Mouse (Mus musculus) MEL (cell line): ENCODE measurements around the gene Atpaf1. TPM values are rescaled to one million over a fixed set of nuclear protein-coding genes. Genes with fewer than 3 reads are reported as not detected.

Source experiments
- DNase-seq: peaks from one replicate; pipeline ENCODE4 v3.0.0; 2011; ENCODE audit warnings: low read depth, low spot score
- H3K27ac ChIP-seq: 2 replicates; pipeline ENCODE4 v1.5.1; 2012; ENCODE audit warnings: low read depth, mild to moderate bottlenecking, control low read depth, low read length, moderate library complexity; ENCODE audit not compliant: control insufficient read depth
- H3K27me3 ChIP-seq, 2 experiments: fragments of 150-350 bp in 1 of 2; sonication (generic) in 1 of 2; 2 replicates each; pipeline ENCODE4 v1.6.1; 2012; ENCODE audit warnings: low read length in 2 of 2, mild to moderate bottlenecking in 2 of 2, improper control_type of control experiment in 1 of 2, moderate library complexity in 1 of 2; ENCODE audit not compliant: insufficient read depth in 2 of 2, control insufficient read depth in 1 of 2
- H3K36me3 ChIP-seq, 2 experiments: 2 replicates each; pipeline ENCODE4 v1.6.1; 2012 to 2014; ENCODE audit warnings: low read length in 2 of 2, improper control_type of control experiment in 1 of 2, inconsistent platforms in 1 of 2, mild to moderate bottlenecking in 1 of 2; ENCODE audit not compliant: insufficient read depth in 2 of 2, control insufficient read depth in 1 of 2
- H3K4me1 ChIP-seq, 2 experiments: fragments of 150-350 bp in 1 of 2; sonication (generic) in 1 of 2; 2 replicates each; pipeline ENCODE4 v1.6.1; 2012; ENCODE audit warnings: low read length in 2 of 2, improper control_type of control experiment in 1 of 2, mild to moderate bottlenecking in 1 of 2; ENCODE audit not compliant: insufficient read depth in 2 of 2, control insufficient read depth in 1 of 2
- H3K4me3 ChIP-seq, 2 experiments: fragments of 150-350 bp in 1 of 2; sonication (generic) in 1 of 2; 2 replicates each; pipeline ENCODE4 v1.5.1; 2012; ENCODE audit warnings: low read depth in 2 of 2, low read length in 2 of 2, mild to moderate bottlenecking in 2 of 2, moderate library complexity in 2 of 2, control low read depth in 1 of 2, improper control_type of control experiment in 1 of 2; ENCODE audit not compliant: control insufficient read depth in 1 of 2, insufficient read depth in 1 of 2
- H3K79me2 ChIP-seq: 2 replicates; pipeline ENCODE4 v1.6.1; 2012; ENCODE audit warnings: mild to moderate bottlenecking, low read length, moderate library complexity; ENCODE audit not compliant: control insufficient read depth, poor library complexity, insufficient read depth
- H3K9ac ChIP-seq: 2 replicates; pipeline ENCODE4 v1.6.1; 2012; ENCODE audit warnings: low read depth, mild to moderate bottlenecking, control low read depth, low read length, moderate library complexity; ENCODE audit not compliant: control insufficient read depth, poor library complexity, severe bottlenecking
- H3K9me3 ChIP-seq: fragments of 150-350 bp; sonication (generic); replicated peaks from 2 replicates; pipeline ENCODE4 v1.6.1; 2012; ENCODE audit warnings: mild to moderate bottlenecking, low read length, improper control_type of control experiment, moderate library complexity; ENCODE audit not compliant: insufficient read depth
- CTCF ChIP-seq, 3 experiments: IDR thresholded peaks in 2 of 3; conservative IDR thresholded peaks in 1 of 3; 2 replicates each; pipeline ENCODE4 v1.5.1; 2011 to 2012; ENCODE audit warnings: low read length in 3 of 3, low read depth in 2 of 3, mild to moderate bottlenecking in 2 of 3, improper control_type of control experiment in 1 of 3, inconsistent platforms in 1 of 3, mixed read lengths in 1 of 3, moderate library complexity in 1 of 3; ENCODE audit not compliant: control insufficient read depth in 1 of 3, insufficient read depth in 1 of 3, poor library complexity in 1 of 3, severe bottlenecking in 1 of 3
- E2F4 ChIP-seq: IDR thresholded peaks from 2 replicates; pipeline ENCODE4 v1.6.1; 2011; ENCODE audit warnings: low read depth, low read length, improper control_type of control experiment, borderline replicate concordance
- EP300 ChIP-seq, 2 experiments: IDR thresholded peaks; 2 replicates each; pipeline ENCODE4 v1.6.1; 2011; ENCODE audit warnings: improper control_type of control experiment in 2 of 2, low read length in 2 of 2, low read depth in 1 of 2, mild to moderate bottlenecking in 1 of 2
- ETS1 ChIP-seq: IDR thresholded peaks from 2 replicates; pipeline ENCODE4 v1.6.1; 2012; ENCODE audit warnings: low read depth, mild to moderate bottlenecking, inconsistent platforms, low read length, improper control_type of control experiment, moderate library complexity
- GATA1 ChIP-seq: IDR thresholded peaks from 2 replicates; pipeline ENCODE4 v1.6.1; 2011; ENCODE audit warnings: low read depth, low read length, improper control_type of control experiment
- HCFC1 ChIP-seq: IDR thresholded peaks from 2 replicates; pipeline ENCODE4 v1.6.1; 2012; ENCODE audit warnings: low read depth, mild to moderate bottlenecking, inconsistent platforms, low read length, improper control_type of control experiment, moderate library complexity
- KAT2A ChIP-seq: conservative IDR thresholded peaks from 2 replicates; pipeline ENCODE4 v1.6.1; 2012; ENCODE audit warnings: low read depth, low read length, improper control_type of control experiment, inconsistent platforms
- MAFK ChIP-seq: IDR thresholded peaks from 2 replicates; pipeline ENCODE4 v1.6.1; 2011; ENCODE audit warnings: low read depth, mild to moderate bottlenecking, low read length, improper control_type of control experiment, borderline replicate concordance
- MAZ ChIP-seq: IDR thresholded peaks from 2 replicates; pipeline ENCODE4 v1.6.1; 2012; ENCODE audit warnings: low read depth, mild to moderate bottlenecking, inconsistent platforms, low read length, improper control_type of control experiment
- MXI1 ChIP-seq: IDR thresholded peaks from 2 replicates; pipeline ENCODE4 v1.6.1; 2011; ENCODE audit warnings: mild to moderate bottlenecking, low read depth, low read length, improper control_type of control experiment
- MYB ChIP-seq: IDR thresholded peaks from 2 replicates; pipeline ENCODE4 v1.6.1; 2011; ENCODE audit warnings: mild to moderate bottlenecking, low read depth, low read length, improper control_type of control experiment
- NELFE ChIP-seq: IDR thresholded peaks from 2 replicates; pipeline ENCODE4 v1.6.1; 2011; ENCODE audit warnings: low read depth, low read length, improper control_type of control experiment
- NRF1 ChIP-seq: IDR thresholded peaks from 2 replicates; pipeline ENCODE4 v1.6.1; 2014; ENCODE audit warnings: low read depth, mild to moderate bottlenecking, inconsistent platforms, low read length, improper control_type of control experiment, moderate library complexity; ENCODE audit not compliant: poor library complexity, insufficient read depth, severe bottlenecking
- RAD21 ChIP-seq: IDR thresholded peaks from 2 replicates; pipeline ENCODE4 v1.6.1; 2011; ENCODE audit warnings: mild to moderate bottlenecking, low read depth, low read length, improper control_type of control experiment
- RCOR1 ChIP-seq: IDR thresholded peaks from 2 replicates; pipeline ENCODE4 v1.6.1; 2012; ENCODE audit warnings: low read depth, mild to moderate bottlenecking, inconsistent platforms, low read length, improper control_type of control experiment
- SIN3A ChIP-seq: IDR thresholded peaks from 2 replicates; pipeline ENCODE4 v1.6.1; 2012; ENCODE audit warnings: low read length, improper control_type of control experiment, inconsistent platforms
- TAL1 ChIP-seq: IDR thresholded peaks from 2 replicates; pipeline ENCODE4 v1.6.1; 2012; ENCODE audit warnings: mild to moderate bottlenecking, inconsistent platforms, low read length, moderate library complexity, mixed read lengths
- TBP ChIP-seq: IDR thresholded peaks from 2 replicates; pipeline ENCODE4 v1.8.0; 2011; ENCODE audit warnings: low read depth, low read length, improper control_type of control experiment
- UBTF ChIP-seq: IDR thresholded peaks from 2 replicates; pipeline ENCODE4 v1.6.1; 2012; ENCODE audit warnings: low read depth, mild to moderate bottlenecking, inconsistent platforms, low read length, improper control_type of control experiment, moderate library complexity, borderline replicate concordance; ENCODE audit not compliant: insufficient read depth
- USF1 ChIP-seq: IDR thresholded peaks from 2 replicates; pipeline ENCODE4 v1.6.1; 2014; ENCODE audit warnings: low read depth, mild to moderate bottlenecking, inconsistent platforms, low read length, improper control_type of control experiment, moderate library complexity
- USF2 ChIP-seq, 2 experiments: IDR thresholded peaks; 2 replicates each; pipeline ENCODE4 v1.6.1; 2011 to 2012; ENCODE audit warnings: improper control_type of control experiment in 2 of 2, low read length in 2 of 2, borderline replicate concordance in 1 of 2, inconsistent platforms in 1 of 2, low read depth in 1 of 2, mild to moderate bottlenecking in 1 of 2; ENCODE audit not compliant: insufficient read depth in 1 of 2
- ZKSCAN1 ChIP-seq: IDR thresholded peaks from 2 replicates; pipeline ENCODE4 v1.6.1; 2012; ENCODE audit warnings: low read depth, mild to moderate bottlenecking, inconsistent platforms, low read length, improper control_type of control experiment, moderate library complexity
- ZMIZ1 ChIP-seq: IDR thresholded peaks from 2 replicates; pipeline ENCODE4 v1.6.1; 2012; ENCODE audit warnings: low read depth, mild to moderate bottlenecking, inconsistent platforms, low read length, improper control_type of control experiment, moderate library complexity
- ZNF384 ChIP-seq: IDR thresholded peaks from 2 replicates; pipeline ENCODE4 v1.6.1; 2012; ENCODE audit warnings: low read depth, mild to moderate bottlenecking, inconsistent platforms, low read length, improper control_type of control experiment
- polyA plus RNA-seq, 2 experiments: library from polyadenylated mRNA; stranded (reverse) in 1 of 2; unstranded in 1 of 2; fragments of >175 nt in 1 of 2; fragments of >200 nt in 1 of 2; gene quantifications; 2 replicates each; pipeline versions ENCODE4 v1.2.1 to v1.2.4; 2012; ENCODE audit warnings: low replicate concordance in 2 of 2, low read depth in 1 of 2; ENCODE audit not compliant: insufficient read length in 2 of 2, insufficient read depth in 1 of 2, missing spikeins in 1 of 2
- total RNA-seq: library from RNA; depleted of rRNA; stranded (reverse); fragments of 300-350 nt; gene quantifications from 2 replicates; pipeline ENCODE4 v1.2.3, GENCODE M21; 2012

Atpaf1 gene
- total and polyA plus RNA-seq, 3 experiments: 23.4 to 24.5 TPM; not detected in 1

- no peaks in the 10 kb centered on the region for H3K9me3 ChIP-seq
- TF ChIP-seq ZNF384 (no peak), TBP (no peak), NELFE (no peak), KAT2A (no peak), SIN3A (no peak), GATA1 (no peak), USF1 (no peak), RCOR1 (no peak), RAD21 (no peak), CTCF (IDR thresholded peaks at IDR 0.05 in 2 of 3, conservative IDR thresholded peaks at IDR 0.05 in 1 of 3; ENCODE audit: control insufficient read depth in 1 of 3, insufficient read depth in 1 of 3, low read depth in 2 of 3, low read length in 3 of 3, poor library complexity in 1 of 3, severe bottlenecking in 1 of 3) (no peak)
- peaks cover 6 to 48% of the 10 kb centered on the region in 2 experiments for H3K36me3 ChIP-seq
- no peak overlapping the region for H3K4me3 ChIP-seq
- DNase-seq: no peak
- no peaks in the 10 kb centered on the region for H3K27me3 ChIP-seq
- H3K9ac ChIP-seq: no peak overlapping the region
- H3K79me2 ChIP-seq: no peaks in the 10 kb centered on the region
- H3K27ac ChIP-seq: no peak overlapping the region
- H3K4me1 ChIP-seq: peaks cover 39 to 52% of the 10 kb centered on the region in 2 experiments
Observed at GRCm38 (mm10) chr4:115851569-115851968, 67.0 kb downstream of the Atpaf1 start.

- Histone ChIP-seq H3K4me3 (no peak overlapping the region), H3K36me3 (peaks cover 7 to 32% of the 10 kb centered on the region in 2 experiments)
Observed at GRCm38 (mm10) chr4:115855100-115855499, 70.5 kb downstream of the Atpaf1 start.

More at GRCm38 (mm10) chr4:115855100-115855499, 70.5 kb downstream of the Atpaf1 start:
- no peak overlapping the region; the same call in 1 of the 2 replicates for H3K27ac ChIP-seq
- H3K27me3 ChIP-seq: no peaks in the 10 kb centered on the region
- H3K9ac ChIP-seq: no peak overlapping the region
- no peaks in the 10 kb centered on the region for H3K9me3 ChIP-seq
- TF ChIP-seq MAFK (no peak), USF2 (IDR thresholded peaks at IDR 0.05; ENCODE audit: borderline replicate concordance in 1 of 2, insufficient read depth in 1 of 2, low read depth in 1 of 2, low read length in 2 of 2) (no peak), MAZ (no peak), MYB (no peak), ETS1 (no peak), HCFC1 (no peak), MXI1 (no peak), UBTF (no peak), RAD21 (no peak), E2F4 (no peak), ZMIZ1 (no peak), ZKSCAN1 (no peak), EP300 (IDR thresholded peaks at IDR 0.05; ENCODE audit: low read depth in 1 of 2, low read length in 2 of 2) (no peak), CTCF (IDR thresholded peaks at IDR 0.05 in 2 of 3, conservative IDR thresholded peaks at IDR 0.05 in 1 of 3; ENCODE audit: control insufficient read depth in 1 of 3, insufficient read depth in 1 of 3, low read depth in 2 of 3, low read length in 3 of 3, poor library complexity in 1 of 3, severe bottlenecking in 1 of 3) (no peak), NRF1 (no peak), SIN3A (no peak), TAL1 (no peak), ZNF384 (no peak)
- H3K79me2 ChIP-seq: no peaks in the 10 kb centered on the region
- H3K4me1 ChIP-seq: peaks cover 23 to 40% of the 10 kb centered on the region in 2 experiments
- DNase-seq: no peak
